In genomic region chr4:142136766-142137503, GRCm38 (mm10) we compare ENCODE assay signal across 16 mouse cellular contexts. TPM values are rescaled to one million over a fixed set of nuclear protein-coding genes. Genes with fewer than 3 reads are reported as not detected.
DNase-seq lines count a peak whose midpoint lies in the region; ATAC-seq and TF ChIP-seq lines count a peak whose summit lies in the region.
"Had no signal": no experiment of that assay in that cellular context is flagged by ENCODE, and none has a peak within 500 bp of the region (broad histone marks: within the 10 kb centered on the region; RNA-seq: fewer than 3 reads in every experiment).

No protein-coding gene starts in this region.

- no peak for TF ChIP-seq CTCF in E14TG2a.4 (conservative IDR thresholded peaks at IDR 0.05; ENCODE audit: low read length)

- peaks cover 31% of the 10 kb centered on the region for H3K36me3 ChIP-seq in E14TG2a.4 (ENCODE audit: insufficient read depth, low read length)
- H3K36me3 ChIP-seq in kidney, embryonic 16.5 days (ENCODE audit: insufficient read depth, low read length): no peaks in the 10 kb centered on the region
- H3K36me3 ChIP-seq: intestine, embryonic 15.5 days; midbrain, embryonic 15.5 days had no signal

- peaks cover 59% of the 10 kb centered on the region for H3K4me1 ChIP-seq in E14TG2a.4 (replicated peaks; ENCODE audit: low read depth, low read length)
- H3K4me1 ChIP-seq in kidney, embryonic 16.5 days (ENCODE audit: insufficient read depth, low read length): no peaks in the 10 kb centered on the region
- H3K4me1 ChIP-seq: intestine, embryonic 15.5 days had no signal

- no peaks in the 10 kb centered on the region for H3K9me3 ChIP-seq in E14TG2a.4 (ENCODE audit: low read length)
- H3K9me3 ChIP-seq in kidney, embryonic 16.5 days (ENCODE audit: low read length): no peaks in the 10 kb centered on the region
- H3K9me3 ChIP-seq: forebrain, embryonic 13.5 days; intestine, embryonic 15.5 days; midbrain, embryonic 15.5 days had no signal

- H3K9ac ChIP-seq in kidney, embryonic 16.5 days (replicated peaks; ENCODE audit: low read length): no peak overlapping the region
- H3K9ac ChIP-seq: forebrain, embryonic 13.5 days; intestine, embryonic 15.5 days; midbrain, embryonic 15.5 days had no signal

- peak; percentile 42 to 52 for DNase-seq in heart, adult 18-20 months
- DNase-seq in heart, postnatal 25 days (ENCODE audit: low spot score): no peak
- peak; percentile 93 to 97 for DNase-seq in cerebellum, adult 18-20 months
- DNase-seq in heart, adult 9 months (ENCODE audit: low spot score in 2 of 2): peak; percentile 32 to 46
- DNase-seq in frontal cortex, postnatal 36 days (ENCODE audit: low spot score in 2 of 2): no peak
- DNase-seq: kidney, postnatal 36 days; liver; lung, adult 2 months; right cerebral cortex, postnatal 25 days; thymus, postnatal 4 days had no signal

- WGBS in kidney, embryonic 16.5 days: 91% methylated on average over 10 of the region's 10 CpGs

- H3K27me3 ChIP-seq in E14TG2a.4 (ENCODE audit: insufficient read depth, low read length): no peaks in the 10 kb centered on the region
- no peaks in the 10 kb centered on the region for H3K27me3 ChIP-seq in kidney, embryonic 16.5 days (ENCODE audit: insufficient read depth, low read length)
- H3K27me3 ChIP-seq: forebrain, embryonic 13.5 days; intestine, embryonic 15.5 days; midbrain, embryonic 15.5 days had no signal

- intact Hi-C loops in heart, postnatal 25 days (cut with DNase I): no loop called here

- ATAC-seq in kidney, embryonic 16.5 days (ENCODE audit: low FRiP score, low TSS enrichment): no peak
- ATAC-seq: forebrain, embryonic 13.5 days; intestine, embryonic 15.5 days; midbrain, embryonic 15.5 days had no signal

- no peak overlapping the region for H3K27ac ChIP-seq in kidney, embryonic 16.5 days (ENCODE audit: low read length)
- H3K27ac ChIP-seq: forebrain, embryonic 13.5 days; intestine, embryonic 15.5 days; midbrain, embryonic 15.5 days had no signal

- no peak overlapping the region for H3K4me2 ChIP-seq in kidney, embryonic 16.5 days (replicated peaks; ENCODE audit: low read depth, low read length)
- H3K4me2 ChIP-seq: forebrain, embryonic 13.5 days; intestine, embryonic 15.5 days; midbrain, embryonic 15.5 days had no signal

- 0 out of 2 replicates have a peak overlapping the region, but pooled peaks have one; percentile 4 for H3K4me3 ChIP-seq in E14TG2a.4 (replicated peaks; ENCODE audit: low read length)
- H3K4me3 ChIP-seq in kidney, embryonic 16.5 days (ENCODE audit: low read length): no peak overlapping the region
- H3K4me3 ChIP-seq: forebrain, embryonic 13.5 days; intestine, embryonic 15.5 days; midbrain, embryonic 15.5 days had no signal

RNA-seq across cellular contexts. Expression of gene Tmem51, which starts 52.8 kb away (rescaled TPM):
- total RNA-seq in heart, adult 18-20 months (2021): 1 to 10 TPM; 3.4 to 5.2 TPM
- total RNA-seq in heart, postnatal 25 days (2021): 1 to 10 TPM; 7.3 to 8.6 TPM
- 41.6 and 42.7 TPM in 2 replicates for polyA plus RNA-seq in kidney, embryonic 16.5 days (2015; fragmentation: Nextera tagmentation; extraction: Ambion mirVana)
- polyA plus RNA-seq: C2C12 had no signal

Comparison
In these comparisons a context has a peak if more than half of its experiments do, and no peak if none do; other contexts are left out.
1. DNase-seq: peak in heart, adult 18-20 months (2 of 2), cerebellum, adult 18-20 months (2 of 2) and heart, adult 9 months (2 of 2); none in heart, postnatal 25 days (single experiment) and frontal cortex, postnatal 36 days (0 of 2).